Mouse (Mus musculus): ENCODE measurements around the gene Kxd1. TPM values are rescaled to one million over a fixed set of nuclear protein-coding genes. Genes with fewer than 3 reads are reported as not detected.
"Not testable (repeated sequence)": the region's sequence is repeated elsewhere in the genome, so short reads cannot be mapped to it uniquely, and the experiment has no call there.

Gene Kxd1
- total RNA-seq, 2 experiments from 2014 or later = 43.1 to 47.7 TPM

GRCm38 (mm10) chr8:70527111-70527511, 645 bp downstream of the Kxd1 start:
- no peak for DNase-seq (ENCODE audit: low spot score in 2 of 2)
- intact Hi-C loops (cut with DNase I) = no loop called here

GRCm38 (mm10) chr8:70522592-70523403, 5.0 kb downstream of the Kxd1 start:
- intact Hi-C loops (cut with DNase I) = no loop called here

GRCm38 (mm10) chr8:70519606-70520005, 8.2 kb downstream of the Kxd1 start:
- intact Hi-C loops (cut with DNase I) = no loop called here
- DNase-seq (ENCODE audit: low spot score in 2 of 2) = no peak

More at GRCm38 (mm10) chr8:70522592-70523403, 5.0 kb downstream of the Kxd1 start:
- peak; percentile 97 to 98 for DNase-seq (ENCODE audit: low spot score in 2 of 2)

GRCm38 (mm10) chr8:70519043-70519442, 8.7 kb downstream of the Kxd1 start:
- intact Hi-C loops (cut with DNase I) = no loop called here
- DNase-seq (ENCODE audit: low spot score in 2 of 2) = peak in 1 of 2 experiments; percentile 75

GRCm38 (mm10) chr8:70517940-70518643, 9.7 kb downstream of the Kxd1 start:
- intact Hi-C loops (cut with DNase I) = no loop called here
- no peak for DNase-seq (ENCODE audit: low spot score in 2 of 2)

- intact Hi-C loops (cut with DNase I) = no loop called here
- peak in 1 of 2 experiments; percentile 89 for DNase-seq (ENCODE audit: low spot score in 2 of 2)
Observed at GRCm38 (mm10) chr8:70513441-70513840, 14.3 kb downstream of the Kxd1 start.

- DNase-seq (ENCODE audit: low spot score in 2 of 2) = no peak
- intact Hi-C loops (cut with DNase I) = no loop called here
Observed at GRCm38 (mm10) chr8:70512253-70512903, 15.4 kb downstream of the Kxd1 start.

GRCm38 (mm10) chr8:70511770-70512169, 16.0 kb downstream of the Kxd1 start:
- no peak for DNase-seq (ENCODE audit: low spot score in 2 of 2)
- intact Hi-C loops (cut with DNase I) = no loop called here

GRCm38 (mm10) chr8:70511174-70511573, 16.6 kb downstream of the Kxd1 start:
- DNase-seq (ENCODE audit: low spot score in 2 of 2); intact Hi-C loops (cut with DNase I): not testable (repeated sequence)

- DNase-seq (ENCODE audit: low spot score in 2 of 2) = peak; percentile 98 to 99
- intact Hi-C loops (cut with DNase I) = no loop called here
Observed at GRCm38 (mm10) chr8:70510228-70510915, 17.4 kb downstream of the Kxd1 start, which contains the start of gene Uba52. Gene Uba52 (minus strand): TSS chr8:70510801.

GRCm38 (mm10) chr8:70509281-70509952, 18.3 kb downstream of the Kxd1 start:
- no peak for DNase-seq (ENCODE audit: low spot score in 2 of 2)
- intact Hi-C loops (cut with DNase I) = loop anchor here (5.0 kb wide), 1 partner anchor 157 kb away; the partner anchor contains the start of gene Upf1

- DNase-seq (ENCODE audit: low spot score in 2 of 2) = no peak
- intact Hi-C loops (cut with DNase I) = loop anchor here (5.0 kb wide), 1 partner anchor 155 kb away; the partner anchor contains the start of gene Upf1
Observed at GRCm38 (mm10) chr8:70507027-70507393, 20.7 kb downstream of the Kxd1 start.

GRCm38 (mm10) chr8:70506328-70507026, 21.3 kb downstream of the Kxd1 start, which contains the start of gene Rex1bd:
Gene Rex1bd (minus strand): TSS chr8:70506752.
- DNase-seq (ENCODE audit: low spot score in 2 of 2) = peak; percentile 94 to 95
- intact Hi-C loops (cut with DNase I) = loop anchor here (5.0 kb wide), 1 partner anchor 154 kb away; the partner anchor contains the start of gene Upf1

GRCm38 (mm10) chr8:70505698-70506327, 21.9 kb downstream of the Kxd1 start:
- no peak for DNase-seq (ENCODE audit: low spot score in 2 of 2)
- intact Hi-C loops (cut with DNase I) = loop anchor here (5.0 kb wide), 1 partner anchor 154 kb away; the partner anchor contains the start of gene Upf1

GRCm38 (mm10) chr8:70504851-70505250, 22.9 kb downstream of the Kxd1 start:
- DNase-seq (ENCODE audit: low spot score in 2 of 2) = peak; percentile 77 to 87
- intact Hi-C loops (cut with DNase I) = loop anchor here (5.0 kb wide), 1 partner anchor 153 kb away; the partner anchor contains the start of gene Upf1

GRCm38 (mm10) chr8:70504291-70504716, 23.5 kb downstream of the Kxd1 start:
- intact Hi-C loops (cut with DNase I) = no loop called here
- DNase-seq (ENCODE audit: low spot score in 2 of 2) = peak; percentile 47

- peak; percentile 55 to 63 for DNase-seq (ENCODE audit: low spot score in 2 of 2)
- intact Hi-C loops (cut with DNase I) = loop anchor here (1.0 to 2.0 kb wide), 2 partner anchors 86 to 120 kb away; no protein-coding TSS in a partner anchor
Observed at GRCm38 (mm10) chr8:70503062-70503750, 24.6 kb downstream of the Kxd1 start.

Measured in left cerebral cortex, postnatal 25 days (tissue).